Mouse (Mus musculus) cerebellum, adult 18-20 months (tissue): ENCODE results near the gene Wbp4.

Experiments
- DNase-seq, 2 experiments: peaks; one replicate each; pipeline ENCODE4 v3.0.0; 2021

Wbp4 gene

DNA sequence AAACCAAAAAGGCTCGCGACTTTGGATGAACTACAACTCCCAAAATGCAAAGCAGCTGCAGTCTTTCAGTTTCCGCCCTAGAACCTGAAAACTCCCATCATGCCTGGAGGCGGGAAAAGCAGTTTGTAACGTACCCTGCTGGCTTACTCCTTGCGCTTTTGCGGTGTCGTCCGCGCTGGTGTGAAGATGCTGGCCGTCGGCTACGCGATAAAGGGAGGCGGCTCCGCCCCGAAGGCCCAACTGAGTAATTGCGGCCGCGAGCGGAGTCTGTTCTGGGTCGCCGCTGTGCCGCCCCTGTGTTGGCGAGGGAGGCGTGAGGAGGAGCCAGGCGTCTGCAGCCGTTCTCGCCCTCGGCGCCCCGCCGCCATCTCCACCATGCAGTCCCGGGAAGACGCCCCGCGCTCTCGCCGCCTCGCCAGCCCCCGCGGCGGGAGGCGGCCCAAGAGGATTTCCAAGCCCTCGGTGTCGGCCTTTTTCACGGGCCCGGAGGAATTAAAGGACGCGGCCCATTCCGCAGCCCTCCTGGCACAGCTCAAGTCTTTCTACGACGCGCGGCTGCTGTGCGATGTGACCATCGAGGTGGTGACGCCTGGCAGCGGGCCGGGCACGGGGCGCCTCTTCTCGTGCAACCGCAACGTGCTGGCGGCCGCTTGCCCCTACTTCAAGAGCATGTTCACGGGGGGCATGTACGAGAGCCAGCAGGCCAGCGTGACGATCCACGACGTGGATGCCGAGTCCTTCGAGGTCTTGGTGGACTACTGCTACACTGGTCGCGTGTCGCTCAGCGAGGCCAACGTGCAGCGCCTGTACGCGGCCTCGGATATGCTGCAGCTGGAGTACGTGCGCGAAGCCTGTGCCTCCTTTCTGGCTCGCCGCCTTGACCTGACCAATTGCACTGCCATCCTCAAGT, 29.4 kb downstream of the Wbp4 start, which contains the start of gene Kbtbd6:
Kbtbd6 (plus strand) TSS at position 155 of the 910 bp plus-strand sequence.
- peak; percentile 76 to 82 for DNase-seq

DNA sequence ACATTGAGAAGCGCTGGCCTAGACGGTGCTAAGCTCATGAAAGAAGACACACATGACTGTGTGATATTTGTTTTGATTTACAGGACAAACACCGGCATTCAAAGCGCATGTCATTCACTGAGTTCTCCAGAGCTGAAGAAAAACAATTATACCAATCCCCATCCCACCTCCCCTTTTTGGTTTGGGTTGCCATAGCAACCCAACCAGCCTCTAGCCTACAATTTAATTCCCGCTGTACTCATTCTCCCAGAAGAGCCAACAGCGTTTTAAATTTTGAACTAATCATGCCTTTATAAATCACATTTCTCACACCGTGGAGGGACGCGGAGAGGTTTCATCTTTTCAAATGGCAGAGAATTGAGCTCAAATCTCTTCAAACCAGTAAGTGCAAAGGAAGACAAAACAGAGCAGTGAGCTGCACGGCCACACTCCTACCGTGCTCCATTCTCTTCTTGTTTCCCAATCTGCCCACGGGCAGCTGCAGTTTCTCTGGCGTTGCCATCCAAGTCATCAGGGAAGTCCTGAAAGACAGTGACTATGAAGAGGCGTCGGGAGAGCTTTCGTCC, 36.2 kb downstream of the Wbp4 start:
- DNase-seq: no peak

DNA sequence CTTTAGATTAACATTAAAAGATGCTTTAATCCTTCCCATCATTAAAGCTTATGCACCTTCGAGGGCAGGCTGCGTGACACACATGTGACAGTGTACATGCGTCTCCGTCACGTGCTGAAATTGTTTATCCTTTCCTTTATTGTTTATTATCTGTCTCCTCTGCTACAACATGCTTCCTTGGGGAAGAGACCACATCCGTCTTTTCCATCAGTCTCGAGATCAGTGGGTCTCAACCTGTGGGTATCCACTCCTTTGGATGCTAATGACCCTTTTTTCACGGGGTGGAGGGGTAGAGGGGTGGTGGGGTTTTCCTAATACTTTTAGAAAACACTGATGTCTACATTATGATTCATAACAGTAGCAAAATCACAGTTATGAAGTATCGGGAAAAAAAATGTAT, 36.7 kb downstream of the Wbp4 start:
- DNase-seq: no peak

DNA sequence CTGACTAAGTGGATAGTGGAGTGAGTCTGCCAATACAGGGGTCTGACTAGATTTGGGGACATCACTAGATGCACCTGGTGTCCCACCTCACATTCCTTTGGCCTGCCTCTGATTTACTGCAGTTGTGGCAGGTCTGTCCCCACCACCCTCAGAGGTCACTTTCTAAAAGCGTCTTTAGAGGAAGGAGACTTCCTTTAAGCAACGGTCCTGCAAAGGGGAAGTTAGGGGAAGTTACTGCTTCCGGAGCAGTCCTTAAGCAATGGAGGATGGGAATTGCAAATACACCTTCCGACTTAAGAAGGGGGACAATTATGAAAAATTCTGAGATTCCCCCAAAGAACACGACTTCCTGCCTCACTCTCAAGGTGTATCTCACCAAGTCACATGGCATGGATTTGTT, 39.9 kb downstream of the Wbp4 start:
- no peak for DNase-seq

DNA sequence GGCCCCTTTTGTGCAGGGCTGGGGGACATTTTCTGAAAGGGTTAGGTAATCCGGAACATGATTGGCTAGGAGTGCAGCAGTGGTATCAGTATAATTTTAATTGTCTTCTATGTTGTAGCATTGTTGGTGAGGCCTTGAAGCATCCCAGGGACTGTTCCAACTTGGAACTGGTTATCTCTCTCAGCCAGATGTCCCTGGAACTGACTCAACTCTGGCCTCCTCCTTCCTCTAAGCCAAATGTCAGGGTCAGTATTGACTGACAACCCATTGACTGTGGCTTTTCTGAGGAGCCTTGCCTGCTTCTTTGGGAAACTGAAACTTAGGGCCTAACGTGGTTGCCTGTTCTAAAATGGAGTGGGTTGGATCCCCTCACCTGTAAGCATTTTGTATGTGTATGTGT, 40.7 kb downstream of the Wbp4 start:
- DNase-seq: no peak

DNA sequence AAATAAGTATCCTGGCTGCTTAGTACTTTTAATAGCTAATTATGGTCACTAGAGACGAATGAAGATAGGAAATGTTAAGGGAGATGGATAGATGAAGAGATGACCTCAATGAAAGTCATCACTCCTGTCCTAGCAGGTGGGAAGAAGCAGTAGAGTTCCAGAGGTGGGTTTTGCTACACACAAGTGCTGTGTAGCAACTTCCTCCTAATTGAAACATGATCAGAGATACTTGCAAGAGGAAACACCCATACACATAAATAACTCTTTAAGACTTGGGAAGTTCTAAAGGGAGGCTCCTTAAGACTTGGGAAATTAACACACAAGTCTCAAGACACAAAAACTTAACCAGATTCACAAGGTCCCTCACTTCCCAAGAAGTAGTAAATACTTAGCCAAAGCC, 47.3 kb downstream of the Wbp4 start:
- DNase-seq: no peak

DNA sequence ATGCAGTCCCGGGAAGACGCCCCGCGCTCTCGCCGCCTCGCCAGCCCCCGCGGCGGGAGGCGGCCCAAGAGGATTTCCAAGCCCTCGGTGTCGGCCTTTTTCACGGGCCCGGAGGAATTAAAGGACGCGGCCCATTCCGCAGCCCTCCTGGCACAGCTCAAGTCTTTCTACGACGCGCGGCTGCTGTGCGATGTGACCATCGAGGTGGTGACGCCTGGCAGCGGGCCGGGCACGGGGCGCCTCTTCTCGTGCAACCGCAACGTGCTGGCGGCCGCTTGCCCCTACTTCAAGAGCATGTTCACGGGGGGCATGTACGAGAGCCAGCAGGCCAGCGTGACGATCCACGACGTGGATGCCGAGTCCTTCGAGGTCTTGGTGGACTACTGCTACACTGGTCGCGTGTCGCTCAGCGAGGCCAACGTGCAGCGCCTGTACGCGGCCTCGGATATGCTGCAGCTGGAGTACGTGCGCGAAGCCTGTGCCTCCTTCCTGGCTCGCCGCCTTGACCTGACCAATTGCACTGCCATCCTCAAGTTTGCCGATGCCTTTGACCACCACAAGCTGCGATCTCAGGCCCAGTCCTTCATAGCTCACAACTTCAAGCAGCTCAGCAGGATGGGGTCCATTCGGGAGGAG, 54.5 kb downstream of the Wbp4 start:
- DNase-seq: peak; percentile 16 to 26

DNA sequence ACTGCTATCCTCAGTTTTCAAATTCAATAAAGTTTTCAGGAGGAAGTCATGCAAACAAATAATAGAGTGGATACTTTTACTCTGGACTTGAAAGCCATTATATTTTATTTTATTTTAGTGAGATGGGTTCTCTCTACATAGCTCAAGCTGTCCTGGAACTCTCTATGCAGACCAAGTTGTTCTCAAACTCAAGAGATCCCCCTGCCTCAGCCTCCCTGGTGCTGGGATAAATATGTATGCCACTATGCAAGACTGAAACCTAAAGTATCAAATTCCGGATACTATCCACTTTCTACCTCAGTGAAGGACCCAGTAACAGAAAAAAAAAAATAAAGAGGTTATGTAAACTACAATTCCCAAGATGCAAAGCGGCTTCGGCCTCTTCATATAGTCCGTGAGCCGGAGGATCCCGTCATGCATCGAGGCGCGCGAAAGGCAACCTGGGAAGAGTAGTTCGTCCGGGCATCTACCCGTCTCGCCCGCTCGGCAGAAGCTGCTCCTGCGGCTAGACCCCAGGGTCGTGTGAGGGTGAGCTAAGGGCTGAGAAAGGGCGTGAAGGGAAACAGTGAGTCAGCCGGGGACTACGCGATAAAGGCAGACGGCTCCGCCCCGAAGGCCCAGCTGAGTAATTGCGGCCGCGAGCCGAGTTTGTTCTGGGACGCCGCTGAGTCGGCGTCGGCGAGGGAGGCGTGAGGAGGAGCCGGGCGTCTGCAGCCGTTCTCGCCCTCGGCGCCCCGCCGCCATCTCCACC, 55.2 kb downstream of the Wbp4 start, which contains the start of gene Kbtbd7:
Kbtbd7 (plus strand) TSS at position 533 of the 751 bp plus-strand sequence.
- peak; percentile 91 to 96 for DNase-seq

DNA sequence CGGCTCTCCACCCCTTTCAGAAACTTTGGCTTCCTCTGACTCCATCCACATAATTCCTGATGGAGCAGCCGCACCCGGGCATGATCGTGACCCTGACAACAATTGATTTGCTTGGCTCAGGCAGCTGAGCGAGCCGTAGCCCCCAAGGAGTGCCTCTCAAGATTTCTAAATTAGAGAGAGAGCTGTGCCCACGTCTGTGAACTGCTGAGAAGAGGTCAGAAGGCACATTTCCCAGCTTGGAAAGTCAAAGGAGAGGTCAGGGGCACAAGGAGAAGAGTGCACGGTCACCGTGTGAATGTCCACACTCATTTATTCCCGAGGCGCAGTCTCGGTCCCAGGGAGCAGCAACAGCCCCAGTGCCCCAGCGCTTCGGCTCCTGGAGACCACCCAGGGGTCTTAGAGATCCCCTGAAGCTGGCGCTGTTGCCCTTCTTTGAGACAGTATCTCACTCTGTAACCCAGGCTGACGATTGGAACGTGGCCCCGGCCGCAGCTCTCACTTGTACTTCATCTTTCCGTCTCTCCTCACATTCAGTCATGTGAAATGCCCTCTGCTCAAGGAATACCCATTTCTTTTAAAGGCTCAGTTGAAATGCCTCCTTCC, 61.1 kb downstream of the Wbp4 start:
- DNase-seq: no peak

DNA sequence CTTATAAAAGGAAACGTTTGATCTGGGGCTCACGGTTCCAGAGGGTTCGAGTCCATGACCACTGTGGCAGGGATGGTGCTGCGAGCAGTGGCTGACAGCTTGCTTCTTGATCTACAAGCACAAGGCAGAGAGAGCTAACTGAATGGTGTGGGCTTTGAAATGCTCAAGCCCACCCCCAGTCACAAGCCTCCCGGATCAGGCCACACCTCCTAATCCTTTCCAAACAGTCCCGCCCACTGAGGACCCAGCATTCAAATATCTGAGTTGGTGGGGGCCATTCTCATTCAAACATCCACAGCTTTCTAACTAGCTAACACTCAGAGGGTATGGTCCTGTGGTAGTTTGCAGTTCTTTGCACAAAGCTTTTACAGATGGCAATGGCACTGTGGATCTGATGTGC, 68.2 kb downstream of the Wbp4 start:
- DNase-seq: no peak

DNA sequence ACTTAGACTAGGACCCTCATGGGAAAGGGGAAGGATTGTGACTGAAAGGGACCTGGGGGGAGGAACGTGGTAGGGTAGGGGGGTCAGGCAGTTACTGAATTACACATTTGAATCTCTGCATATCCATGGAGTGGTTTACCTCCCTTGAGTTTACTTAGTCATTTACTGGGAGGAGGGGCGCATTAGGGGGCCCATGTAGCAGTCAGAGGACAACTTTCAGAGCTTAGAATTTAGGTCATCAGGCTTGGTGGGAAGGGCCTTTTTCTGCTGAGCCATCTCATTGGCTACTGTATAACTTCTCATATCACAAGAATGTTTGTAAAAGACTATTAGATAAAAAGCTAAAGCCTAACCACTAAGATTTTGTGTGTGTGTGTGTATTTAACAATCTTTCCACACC, 70.7 kb downstream of the Wbp4 start:
- DNase-seq: no peak
